Mouse (Mus musculus): ENCODE data around the gene Mbnl2.

- TF ChIP-seq CTCF (IDR thresholded peaks at IDR 0.05; ENCODE audit: borderline replicate concordance, insufficient read depth, low read depth, low read length) (no peak), POLR2A (IDR thresholded peaks at IDR 0.05; ENCODE audit: borderline replicate concordance, insufficient read depth, low read length) (no peak)
Measured at GRCm38 (mm10) chr14:120292617-120293195, 17.2 kb downstream of the Mbnl2 start.
